Mouse (Mus musculus) left cerebral cortex, postnatal 25 days (tissue): ENCODE data around the gene Zfp711. TPM values are rescaled to one million over a fixed set of nuclear protein-coding genes. Genes with fewer than 3 reads are reported as not detected.

Source experiments
- DNase-seq, 2 experiments: peaks; one replicate each; pipeline ENCODE4 v3.0.0; 2022; ENCODE audit warnings: low spot score in 2 of 2, mixed read lengths in 1 of 2
- intact Hi-C: fragments of 180-260 bp; cut with DNase I; formaldehyde crosslinking; loops from one replicate; pipeline ENCODE4 v1.15.1; 2025
- total RNA-seq, 2 experiments: library from RNA; stranded (reverse); gene quantifications; 2 replicates each; pipeline ENCODE4 v1.2.3; 2021

The Zfp711 gene
- total RNA-seq, result 10 to 100 TPM; 10.9 to 12.3 TPM

DNA sequence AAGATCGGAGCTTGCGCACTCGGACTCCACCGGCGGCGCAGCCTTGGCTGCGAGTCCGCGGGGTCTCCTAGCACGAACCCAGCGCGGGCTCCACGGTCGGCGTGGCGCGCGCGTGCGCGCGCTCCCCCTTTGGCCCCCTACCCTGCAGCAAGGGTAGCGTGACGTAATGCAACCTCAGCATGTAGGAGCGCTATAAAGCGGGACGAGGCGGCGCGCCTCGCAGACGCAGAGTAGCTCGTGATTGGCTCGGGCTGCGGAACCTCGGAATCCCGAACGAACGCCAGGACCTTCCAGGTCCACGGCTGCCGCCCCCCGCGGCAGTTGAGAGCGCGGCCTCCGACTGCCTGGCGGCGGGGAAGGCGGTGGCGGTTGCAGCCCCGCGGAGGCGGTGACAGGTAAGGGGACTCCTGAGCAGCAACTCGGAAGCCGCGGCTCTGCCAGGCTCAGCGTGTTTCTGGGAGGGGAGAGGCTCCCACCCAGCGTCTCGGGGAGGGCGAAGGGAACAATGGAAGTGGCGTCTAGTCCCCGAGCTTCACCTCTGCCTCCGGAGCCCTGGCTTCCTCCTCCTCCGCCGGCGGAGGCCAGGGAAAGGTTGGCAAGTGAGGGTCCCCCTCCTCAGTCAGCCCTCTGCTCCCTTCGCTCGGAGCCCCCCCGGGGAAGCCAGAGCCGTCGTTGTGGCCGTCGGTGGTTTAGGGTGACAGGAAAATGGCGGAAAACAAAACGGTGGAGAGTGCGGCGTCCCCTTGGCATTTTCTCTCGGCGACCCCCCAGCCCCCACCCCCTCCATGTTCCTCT, at the start of gene Zfp711:
TSS of gene Zfp711 (plus strand) at position 16 of the 795 bp plus-strand sequence.
- intact Hi-C loops, result no loop called here
- peak; percentile 66 to 69 for DNase-seq

DNA sequence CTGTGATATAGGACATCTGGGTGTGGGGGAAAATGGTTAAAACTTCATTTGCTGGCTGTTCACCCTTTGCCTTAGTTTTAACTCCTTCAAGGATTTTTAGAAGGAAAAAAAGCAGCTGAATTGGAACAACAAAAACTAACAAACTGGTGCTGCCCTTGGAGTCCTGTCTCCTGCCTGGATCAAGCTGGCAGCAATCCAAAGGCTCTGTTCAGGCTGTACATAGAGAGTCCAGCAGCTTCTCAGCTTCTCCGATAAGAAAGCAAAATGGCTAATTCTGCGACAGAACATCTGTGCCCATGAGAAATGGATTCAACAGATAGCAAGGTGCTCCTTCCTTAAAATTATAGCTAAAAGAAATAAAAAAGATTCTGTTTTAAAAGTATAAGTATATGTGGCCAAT, 32.6 kb upstream of the Zfp711 start:
- intact Hi-C loops, result no loop called here
- no peak for DNase-seq

DNA sequence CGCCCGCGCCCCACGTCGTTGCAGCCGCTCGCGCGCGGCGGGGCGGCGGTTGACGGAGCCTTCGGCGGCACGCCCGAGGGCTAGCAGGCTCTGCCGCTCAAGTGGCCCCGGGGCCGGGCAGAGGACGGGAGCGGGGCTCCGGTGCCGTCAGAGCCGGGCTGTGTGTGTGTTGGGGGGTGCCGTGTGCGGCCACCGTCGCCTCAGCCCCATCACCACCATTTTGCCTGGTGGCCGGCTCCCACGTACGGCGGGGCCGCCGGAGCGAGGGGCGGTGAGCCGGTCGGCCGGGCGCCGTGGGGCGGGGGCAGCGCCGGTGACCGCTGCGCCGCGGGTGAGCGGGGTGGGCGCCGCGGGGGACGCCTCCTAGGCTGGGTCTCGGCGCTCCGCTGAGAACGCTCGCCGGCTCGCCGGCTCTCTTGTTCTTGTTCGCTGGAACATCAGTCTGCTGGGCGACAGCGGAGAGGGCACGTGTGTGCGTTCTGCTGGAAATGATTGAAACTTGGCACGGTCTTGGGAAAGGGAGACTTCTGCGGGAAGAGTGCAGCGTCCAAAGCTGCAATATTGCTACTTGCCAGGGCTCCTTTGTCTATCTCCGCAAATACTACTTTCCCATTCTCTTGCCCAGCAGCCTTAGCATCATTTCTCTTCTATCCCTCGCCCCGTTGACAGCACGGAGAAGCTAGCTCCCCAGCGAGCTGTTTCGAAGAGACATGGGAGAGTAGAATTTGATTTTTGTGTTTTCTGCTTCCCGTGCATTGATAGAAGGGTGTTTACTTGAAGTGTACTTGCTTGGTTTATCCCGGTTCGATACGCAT, 1.2 kb downstream of the Zfp711 start:
- intact Hi-C loops, result no loop called here
- DNase-seq, result peak; percentile 18 to 32

DNA sequence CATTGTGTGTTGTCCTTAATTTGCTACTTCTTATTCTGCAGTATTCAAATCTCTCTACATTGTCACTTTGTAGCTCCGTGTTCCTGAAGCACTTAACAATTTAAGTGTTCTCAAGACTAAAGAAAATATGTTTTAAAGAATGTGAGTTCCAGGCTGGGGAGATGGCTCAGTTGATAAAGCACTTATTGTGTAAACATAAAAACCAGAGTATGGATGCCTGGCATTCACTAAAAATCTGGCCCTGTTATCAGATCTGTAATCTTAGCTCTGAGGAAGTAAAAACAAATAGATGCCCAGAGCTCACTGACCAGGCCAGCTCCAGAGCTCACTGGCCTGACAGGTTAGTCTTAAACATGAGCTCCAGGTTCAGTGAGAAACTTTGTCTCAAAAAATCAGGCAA, 75.2 kb downstream of the Zfp711 start:
- no peak for DNase-seq
- intact Hi-C loops, result no loop called here

DNA sequence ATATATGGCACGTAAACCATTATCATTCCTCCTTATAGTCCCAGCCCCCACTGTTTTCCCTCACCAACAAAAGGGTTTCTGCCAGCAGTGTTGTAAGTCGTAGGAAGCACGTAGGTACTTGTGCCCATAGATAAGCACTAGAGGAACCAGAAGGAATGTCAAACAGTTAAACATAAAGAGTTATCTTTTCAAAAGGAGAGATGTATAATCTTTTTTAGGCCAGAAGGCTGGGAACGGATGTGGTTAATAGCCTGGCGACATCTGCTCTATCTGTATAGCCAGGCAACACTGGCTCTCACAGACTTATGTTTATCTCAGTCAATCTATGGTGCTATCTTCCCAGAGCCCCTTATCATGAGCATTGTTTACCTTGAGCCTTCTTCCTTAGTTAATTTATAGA, 80.3 kb downstream of the Zfp711 start:
- intact Hi-C loops, result no loop called here
- no peak for DNase-seq

Other genes starting within 250 kb of the Zfp711 start
- not detected for gene Satl1, start 193.7 kb upstream of the Zfp711 start, total RNA-seq
- not detected for gene 2010106E10Rik, start 105.3 kb upstream of the Zfp711 start, total RNA-seq
- not detected for gene Pof1b, start 98.1 kb downstream of the Zfp711 start, total RNA-seq